Mouse (Mus musculus) liver, embryonic 11.5 days (tissue): Measurements from ENCODE around the gene BC051019. TPM values are rescaled to one million over a fixed set of nuclear protein-coding genes. Genes with fewer than 3 reads are reported as not detected.

Experiments
- ATAC-seq: fragments of 200-750 bp; cut with Nextera tagmentation; replicated peaks from 2 replicates; pipeline ENCODE4 v1.8.0; 2017; ENCODE audit warnings: moderate number of reproducible peaks, mild to moderate bottlenecking, moderate TSS enrichment, moderate library complexity; ENCODE audit not compliant: low FRiP score
- DNase-seq: peaks from one replicate; pipeline ENCODE4 v3.0.0-alpha.2; 2017; ENCODE audit warnings: low spot score
- H3K27ac ChIP-seq: fragments of 300-500 bp; sonication (generic); 2 replicates; pipeline ENCODE4 v1.5.1; 2014; ENCODE audit warnings: mild to moderate bottlenecking, low read depth, low read length, control low read depth
- H3K27me3 ChIP-seq: fragments of 300-500 bp; sonication (generic); replicated peaks from 2 replicates; pipeline ENCODE4 v1.6.1; 2014; ENCODE audit warnings: low read length, mixed read lengths; ENCODE audit not compliant: control insufficient read depth, insufficient read depth
- H3K36me3 ChIP-seq: fragments of 300-500 bp; sonication (generic); 2 replicates; pipeline ENCODE4 v1.6.1; 2014; ENCODE audit warnings: mild to moderate bottlenecking, low read length, moderate library complexity, mixed read lengths; ENCODE audit not compliant: control insufficient read depth, insufficient read depth
- H3K4me1 ChIP-seq: fragments of 300-500 bp; sonication (generic); replicated peaks from 2 replicates; pipeline ENCODE4 v1.6.1; 2014; ENCODE audit warnings: low read length, mixed read lengths; ENCODE audit not compliant: control insufficient read depth, insufficient read depth
- H3K4me2 ChIP-seq: fragments of 300-500 bp; sonication (generic); 2 replicates; pipeline ENCODE4 v1.6.1; 2014; ENCODE audit warnings: mild to moderate bottlenecking, control low read depth, moderate library complexity
- H3K4me3 ChIP-seq: fragments of 300-500 bp; sonication (generic); 2 replicates; pipeline ENCODE4 v1.5.1; 2014; ENCODE audit warnings: low read depth, low read length, control low read depth
- H3K9ac ChIP-seq: fragments of 300-500 bp; sonication (generic); 2 replicates; pipeline ENCODE4 v1.6.1; 2014; ENCODE audit warnings: low read depth, low read length, control low read depth
- H3K9me3 ChIP-seq: fragments of 300-500 bp; sonication (generic); 2 replicates; pipeline ENCODE4 v1.6.1; 2016; ENCODE audit warnings: low read length, inconsistent platforms, mixed read lengths; ENCODE audit not compliant: control insufficient read depth
- WGBS: fragments of 180-500 bp; shearing (Covaris S2); extraction: QIAGEN DNeasy Blood & Tissue Kit; methylation state at CpG from one replicate; pipeline ENCODE4 v1.1.7; 2014; 5-methylcytosine and 5-hydroxymethylcytosine counted together
- polyA plus RNA-seq: library from polyadenylated mRNA; unstranded; fragments of >200 nt; fragmentation: Nextera tagmentation; extraction: Ambion mirVana; gene quantifications from 2 replicates; pipeline ENCODE4 v1.2.1, GENCODE M21; 2014

BC051019 gene
- polyA plus RNA-seq, 1 experiment from 2014 or later, result 0.47 TPM

DNA sequence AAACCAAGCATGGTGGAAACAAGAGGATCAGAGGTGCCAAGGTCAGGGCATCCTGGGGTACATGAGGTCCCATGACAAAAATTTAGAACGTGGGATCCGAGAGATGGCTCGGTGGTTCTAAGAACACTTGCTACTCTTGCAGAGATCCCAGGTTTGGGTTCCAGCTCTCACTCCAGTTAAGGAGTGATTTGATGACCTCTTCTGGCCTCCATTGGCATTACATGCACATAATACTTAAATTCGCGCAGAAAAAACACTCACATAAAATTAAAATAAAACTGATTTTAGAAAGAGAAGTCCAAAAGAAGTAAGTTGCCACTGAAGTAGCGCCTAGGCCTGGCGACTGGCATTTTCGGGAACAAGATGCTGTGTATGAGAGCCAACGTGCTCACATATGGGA, 4.4 kb downstream of the BC051019 start:
- no peaks in the 10 kb centered on the region for H3K4me1 ChIP-seq
- WGBS, result 64% methylated on average over 9 of the region's 9 CpGs
- H3K27ac ChIP-seq, result no peak overlapping the region
- no peak for ATAC-seq
- H3K4me3 ChIP-seq, result no peak overlapping the region
- H3K9me3 ChIP-seq, result 0 out of 2 replicates have a peak, but pooled peaks cover 3% of the 10 kb centered on the region
- H3K36me3 ChIP-seq, result no peaks in the 10 kb centered on the region
- no peaks in the 10 kb centered on the region for H3K27me3 ChIP-seq
- no peak overlapping the region for H3K9ac ChIP-seq
- H3K4me2 ChIP-seq, result no peak overlapping the region
- no peak for DNase-seq

DNA sequence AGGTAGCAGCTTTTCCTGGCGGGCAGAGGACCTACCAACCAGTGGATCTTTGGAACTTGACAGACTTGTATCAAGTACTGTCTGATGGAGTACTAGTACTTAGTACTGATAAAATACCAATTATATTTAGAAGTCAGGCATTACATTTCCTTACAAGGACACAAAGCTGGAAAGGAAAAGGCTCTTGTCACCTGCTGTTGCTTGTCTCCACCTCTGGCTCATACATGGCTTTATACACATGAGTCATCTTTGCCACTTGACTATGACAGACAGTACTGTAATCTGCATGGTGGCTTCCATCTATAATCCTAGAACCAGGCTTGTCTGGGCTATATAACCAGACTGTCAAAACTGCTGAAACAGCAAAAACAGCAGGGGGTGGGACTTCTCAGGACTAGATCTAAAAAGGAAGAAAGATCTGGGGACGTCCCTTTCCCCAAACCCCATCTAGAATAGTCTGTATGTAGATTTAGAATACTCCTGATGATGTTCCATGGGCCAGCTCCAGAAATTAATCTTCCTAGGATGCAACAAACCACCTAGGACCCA, 10.1 kb downstream of the BC051019 start:
- Histone ChIP-seq H3K4me1 (no peaks in the 10 kb centered on the region), H3K9ac (no peak overlapping the region), H3K4me3 (no peak overlapping the region), H3K27me3 (no peaks in the 10 kb centered on the region), H3K27ac (no peak overlapping the region), H3K36me3 (peaks cover 3% of the 10 kb centered on the region; the same call in 1 of the 2 replicates), H3K9me3 (no peaks in the 10 kb centered on the region), H3K4me2 (no peak overlapping the region)
- ATAC-seq (no peak), DNase-seq (no peak)
- 84% methylated on average over 2 of the region's 2 CpGs for WGBS

GRCm38 (mm10) chr7:109712198-109712597, 11.5 kb downstream of the BC051019 start:
- peaks cover 3% of the 10 kb centered on the region; the same call in 1 of the 2 replicates for H3K36me3 ChIP-seq

DNA sequence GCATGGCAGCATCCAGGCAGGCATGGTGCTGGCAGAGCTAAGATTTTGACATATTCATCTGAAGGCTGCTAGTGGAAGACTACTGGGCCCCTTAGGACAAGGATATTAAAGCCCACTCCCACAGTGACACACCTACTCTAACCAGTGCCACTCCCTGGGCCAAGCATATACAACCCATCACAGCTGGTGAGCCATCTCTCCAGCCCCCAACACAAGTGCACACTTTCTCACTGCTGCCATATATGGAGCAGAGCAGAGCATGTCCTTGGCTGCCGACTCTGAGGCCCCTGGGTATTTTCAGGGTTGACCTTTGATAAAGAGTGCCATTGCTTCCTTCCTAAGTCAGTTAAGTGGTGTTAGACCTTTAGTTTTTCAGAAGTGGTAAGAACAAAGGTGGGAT, 13.6 kb downstream of the BC051019 start:
- H3K36me3 ChIP-seq, result peaks cover 3% of the 10 kb centered on the region; the same call in 1 of the 2 replicates

More at GRCm38 (mm10) chr7:109712198-109712597, 11.5 kb downstream of the BC051019 start:
- no peak overlapping the region for H3K27ac ChIP-seq
- no peak overlapping the region for H3K4me3 ChIP-seq
- no peaks in the 10 kb centered on the region for H3K4me1 ChIP-seq
- DNase-seq, result no peak
- no peaks in the 10 kb centered on the region for H3K27me3 ChIP-seq
- no peaks in the 10 kb centered on the region for H3K9me3 ChIP-seq
- ATAC-seq, result no peak
- no peak overlapping the region for H3K9ac ChIP-seq
- WGBS, result 94% methylated on average over 7 of the region's 7 CpGs
- H3K4me2 ChIP-seq, result no peak overlapping the region

DNA sequence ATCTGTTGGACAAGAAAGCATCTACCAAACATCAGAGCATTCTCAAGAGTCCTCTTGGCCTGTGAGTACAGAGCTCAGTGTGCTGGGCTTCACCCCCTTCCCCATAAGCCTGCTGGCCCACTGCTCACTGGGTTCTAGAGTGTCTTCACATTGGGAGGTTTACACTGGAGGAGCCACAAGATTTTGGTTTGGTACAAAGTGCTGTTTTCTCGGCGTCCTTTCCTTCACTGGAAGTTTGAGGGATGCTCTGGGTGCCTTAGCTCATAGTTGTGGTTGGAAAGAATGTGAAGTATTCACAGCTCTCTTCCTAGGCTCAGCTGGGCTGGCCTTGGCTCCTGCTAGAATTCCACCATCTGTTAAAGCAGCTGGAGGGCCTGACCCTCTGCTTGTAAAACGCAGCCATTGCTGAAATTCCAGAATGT, 14.7 kb downstream of the BC051019 start:
- H3K4me2 ChIP-seq, result no peak overlapping the region
- 53% methylated on average over 3 of the region's 3 CpGs for WGBS
- peaks cover 3% of the 10 kb centered on the region; the same call in 1 of the 2 replicates for H3K36me3 ChIP-seq
- no peak overlapping the region for H3K9ac ChIP-seq
- H3K27ac ChIP-seq, result no peak overlapping the region
- no peak for ATAC-seq
- no peak overlapping the region for H3K4me3 ChIP-seq
- no peak for DNase-seq
- no peaks in the 10 kb centered on the region for H3K27me3 ChIP-seq
- H3K4me1 ChIP-seq, result no peaks in the 10 kb centered on the region
- H3K9me3 ChIP-seq, result no peaks in the 10 kb centered on the region

More for the DNA sequence above, 13.6 kb downstream of the BC051019 start:
- no peak for DNase-seq
- Histone ChIP-seq H3K27me3 (no peaks in the 10 kb centered on the region), H3K4me1 (no peaks in the 10 kb centered on the region), H3K9me3 (no peaks in the 10 kb centered on the region), H3K4me2 (no peak overlapping the region), H3K27ac (no peak overlapping the region), H3K4me3 (no peak overlapping the region), H3K9ac (no peak overlapping the region)
- WGBS, result 69% methylated on average over 1 of the region's 1 CpGs
- ATAC-seq, result no peak

DNA sequence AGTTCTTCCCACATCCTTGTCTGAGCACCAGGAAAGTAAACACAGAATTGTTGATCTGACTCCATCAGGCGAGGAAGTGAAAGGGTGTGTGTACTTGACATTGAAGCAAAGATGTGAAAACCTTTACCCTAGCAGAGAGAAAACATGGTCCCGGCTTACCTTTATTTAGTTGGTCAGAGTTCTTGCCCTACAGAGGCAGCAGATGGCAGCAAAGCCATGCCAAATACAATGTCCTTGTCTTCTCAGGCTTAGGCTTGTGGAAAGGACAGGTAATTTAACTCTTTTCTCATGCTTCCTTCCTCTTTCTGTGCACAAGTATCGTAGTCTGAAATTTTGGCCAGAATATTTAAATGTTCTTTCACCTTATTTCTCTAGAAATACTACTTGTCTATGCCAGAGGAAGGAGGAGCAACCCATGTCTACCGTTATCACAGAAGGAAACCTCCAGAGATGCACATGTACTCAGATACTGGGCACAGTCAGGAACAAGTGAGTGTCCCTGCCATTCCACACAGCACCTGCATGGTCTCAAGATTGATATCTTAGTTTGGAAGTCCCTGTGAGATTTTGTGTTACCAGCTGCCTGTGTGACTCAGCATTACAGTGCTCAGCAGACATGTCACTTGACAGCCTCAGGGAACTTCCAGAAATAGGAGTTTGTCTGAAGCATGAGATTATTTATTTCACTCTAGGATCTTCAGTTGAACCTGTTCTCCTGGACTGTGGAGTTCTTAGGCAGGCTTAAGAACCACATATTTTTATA, 16.4 kb downstream of the BC051019 start:
- peaks cover 3% of the 10 kb centered on the region for H3K4me1 ChIP-seq
- DNase-seq (no peak), ATAC-seq (no peak)
- H3K9me3 ChIP-seq, result no peaks in the 10 kb centered on the region
- H3K9ac ChIP-seq, result no peak overlapping the region
- peaks cover 3% of the 10 kb centered on the region; the same call in 1 of the 2 replicates for H3K36me3 ChIP-seq
- H3K27me3 ChIP-seq, result no peaks in the 10 kb centered on the region
- WGBS, result 41% methylated on average over 4 of the region's 4 CpGs
- H3K4me2 ChIP-seq, result no peak overlapping the region
- no peak overlapping the region for H3K27ac ChIP-seq
- no peak overlapping the region for H3K4me3 ChIP-seq

DNA sequence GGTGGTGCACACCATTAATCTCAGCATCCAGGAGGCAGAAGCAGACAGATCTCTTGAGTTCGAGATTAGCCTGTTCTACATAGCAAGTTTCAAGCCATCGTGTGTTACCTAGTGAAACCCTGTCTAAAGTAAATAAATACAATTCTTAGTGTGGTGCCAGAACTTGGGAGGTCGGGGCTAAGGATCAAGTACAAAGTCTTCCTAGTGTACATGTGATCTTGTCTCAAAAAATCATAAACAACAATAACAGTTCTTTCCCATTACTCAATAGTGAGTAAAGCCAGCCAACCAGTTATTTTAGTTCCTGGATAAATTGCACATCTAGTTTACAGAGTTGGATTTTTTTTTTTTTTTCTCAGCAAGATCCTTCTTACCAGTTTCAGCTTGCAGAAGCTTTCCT, 19.2 kb downstream of the BC051019 start:
- no peaks in the 10 kb centered on the region for H3K9me3 ChIP-seq
- no peak overlapping the region for H3K27ac ChIP-seq
- no peak for ATAC-seq
- H3K27me3 ChIP-seq, result no peaks in the 10 kb centered on the region
- no peaks in the 10 kb centered on the region; the same call in 1 of the 2 replicates for H3K36me3 ChIP-seq
- DNase-seq, result no peak
- H3K4me1 ChIP-seq, result peaks cover 3% of the 10 kb centered on the region
- WGBS, result 45% methylated on average over 3 of the region's 3 CpGs
- peak overlapping the region; percentile 73 for H3K4me3 ChIP-seq
- H3K4me2 ChIP-seq, result peak overlapping the region; percentile 73
- H3K9ac ChIP-seq, result peak overlapping the region; percentile 81

DNA sequence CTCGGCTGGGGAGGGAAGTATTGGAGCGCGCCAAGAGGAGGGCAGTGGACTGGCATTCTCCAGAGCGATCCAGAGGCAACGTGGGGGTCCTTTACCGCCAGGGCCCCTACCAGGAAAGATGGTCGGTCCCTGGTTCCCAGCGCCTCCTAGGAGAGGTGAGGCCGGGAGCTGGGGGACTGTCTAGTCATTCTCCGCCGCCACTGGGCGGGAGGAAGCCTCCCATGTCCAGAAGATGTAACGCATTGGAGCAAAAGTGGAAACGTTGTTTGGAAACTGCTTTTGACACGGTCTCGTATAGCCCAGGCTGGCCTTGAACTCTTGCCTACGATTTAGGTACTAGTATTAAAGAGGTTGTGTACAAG, 19.7 kb downstream of the BC051019 start:
- peaks cover 3% of the 10 kb centered on the region for H3K4me1 ChIP-seq
- no peaks in the 10 kb centered on the region for H3K9me3 ChIP-seq
- H3K36me3 ChIP-seq, result no peaks in the 10 kb centered on the region; the same call in 1 of the 2 replicates
- H3K9ac ChIP-seq, result peak overlapping the region; percentile 81
- H3K4me3 ChIP-seq, result peak overlapping the region; percentile 73
- peak overlapping the region; percentile 73 for H3K4me2 ChIP-seq
- H3K27ac ChIP-seq, result peak overlapping the region; percentile 69
- ATAC-seq (no peak), DNase-seq (no peak)
- WGBS, result 2% methylated on average over 15 of the region's 17 CpGs
- H3K27me3 ChIP-seq, result no peaks in the 10 kb centered on the region
